Mouse (Mus musculus): Measurements from ENCODE around the gene Ccdc153.

- TF ChIP-seq GATA1 (IDR thresholded peaks at IDR 0.05; ENCODE audit: borderline replicate concordance, low read length) (no peak), FLI1 (IDR thresholded peaks at IDR 0.05; ENCODE audit: low read length) (no peak)
Observed at GRCm38 (mm10) chr9:44256213-44256612, 15.7 kb downstream of the Ccdc153 start.

Data from megakaryocyte, embryonic 14.5 days (primary cell).